Mouse (Mus musculus) left cerebral cortex, postnatal 14 days (tissue): ENCODE measurements around the gene Prss8. TPM values are rescaled to one million over a fixed set of nuclear protein-coding genes. Genes with fewer than 3 reads are reported as not detected.

ENCODE experiments used
- DNase-seq, 2 experiments: peaks; one replicate each; pipeline ENCODE4 v3.0.0; 2021 to 2022; ENCODE audit warnings: low spot score in 2 of 2, mixed read lengths in 1 of 2
- intact Hi-C: fragments of 180-260 bp; cut with DNase I; formaldehyde crosslinking; loops from one replicate; pipeline ENCODE4 v1.15.1; 2025
- total RNA-seq, 2 experiments: library from RNA; stranded (reverse); gene quantifications; 2 replicates each; pipeline ENCODE4 v1.2.3; 2021

The Prss8 gene
- total RNA-seq, 2 experiments from 2014 or later = 0.89 TPM; not detected in 1

GRCm38 (mm10) chr7:127931351-127932135 is 1.6 kb upstream of the Prss8 start:
- intact Hi-C loops = no loop called here
- no peak for DNase-seq

- intact Hi-C loops = no loop called here
- no peak for DNase-seq
Measured at GRCm38 (mm10) chr7:127930636-127931035, 732 bp upstream of the Prss8 start.

GRCm38 (mm10) chr7:127928596-127928995 is 1.3 kb downstream of the Prss8 start:
- DNase-seq = no peak

DNA sequence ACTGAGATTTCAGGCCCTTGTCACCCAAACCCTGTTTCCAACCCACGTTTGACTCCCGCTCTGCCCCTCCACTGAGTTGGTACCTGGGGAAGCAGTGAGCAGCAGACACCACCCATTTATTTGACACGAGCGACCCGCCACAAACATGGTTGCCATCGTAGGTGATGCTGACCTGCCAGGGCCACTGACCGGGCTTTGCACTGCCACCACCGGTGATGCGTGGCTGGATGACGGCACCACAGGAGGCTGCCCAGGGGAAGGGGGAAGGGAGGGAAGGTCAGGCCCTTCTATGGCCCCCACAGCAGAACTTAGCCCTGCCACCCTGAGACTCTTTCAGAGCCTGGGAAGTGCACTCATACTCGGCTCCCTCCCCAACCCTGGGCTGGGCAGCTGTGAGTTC is 2.2 kb downstream of the Prss8 start:
- intact Hi-C loops = no loop called here
- no peak for DNase-seq

More at GRCm38 (mm10) chr7:127928596-127928995, 1.3 kb downstream of the Prss8 start:
- intact Hi-C loops = no loop called here

- DNase-seq = no peak
- intact Hi-C loops = no loop called here
Measured at GRCm38 (mm10) chr7:127926846-127927245, 3.1 kb downstream of the Prss8 start.

GRCm38 (mm10) chr7:127926066-127926465 is 3.8 kb downstream of the Prss8 start:
- DNase-seq = no peak
- intact Hi-C loops = no loop called here

- DNase-seq = no peak
- intact Hi-C loops = no loop called here
Measured at GRCm38 (mm10) chr7:127925252-127925651, 4.7 kb downstream of the Prss8 start.

DNA sequence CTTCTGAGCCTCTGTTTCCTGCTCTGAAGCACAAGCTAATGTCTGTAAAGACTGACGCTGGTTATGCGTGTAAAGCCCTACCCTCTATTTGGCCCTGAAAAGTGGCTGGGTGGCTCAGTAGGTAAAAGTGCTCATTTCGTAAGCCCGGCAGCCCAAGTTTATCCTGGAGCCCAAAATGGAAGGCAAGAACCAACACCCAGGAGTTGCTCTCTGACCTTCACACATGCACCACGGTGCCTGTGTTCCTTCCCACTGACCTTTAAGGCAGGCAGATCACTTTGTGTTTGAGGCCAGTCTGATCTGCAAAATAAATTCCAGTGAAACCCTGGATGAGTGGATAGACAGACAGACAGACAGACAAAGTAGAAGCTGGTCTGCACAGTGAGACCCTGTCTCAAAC is 6.2 kb downstream of the Prss8 start:
- intact Hi-C loops = no loop called here
- no peak for DNase-seq

- intact Hi-C loops = no loop called here
- DNase-seq = no peak
Measured at GRCm38 (mm10) chr7:127922451-127923275, 7.2 kb downstream of the Prss8 start.

GRCm38 (mm10) chr7:127921516-127921915 is 8.4 kb downstream of the Prss8 start:
- DNase-seq = peak in 1 of 2 experiments; percentile 53
- intact Hi-C loops = no loop called here

DNA sequence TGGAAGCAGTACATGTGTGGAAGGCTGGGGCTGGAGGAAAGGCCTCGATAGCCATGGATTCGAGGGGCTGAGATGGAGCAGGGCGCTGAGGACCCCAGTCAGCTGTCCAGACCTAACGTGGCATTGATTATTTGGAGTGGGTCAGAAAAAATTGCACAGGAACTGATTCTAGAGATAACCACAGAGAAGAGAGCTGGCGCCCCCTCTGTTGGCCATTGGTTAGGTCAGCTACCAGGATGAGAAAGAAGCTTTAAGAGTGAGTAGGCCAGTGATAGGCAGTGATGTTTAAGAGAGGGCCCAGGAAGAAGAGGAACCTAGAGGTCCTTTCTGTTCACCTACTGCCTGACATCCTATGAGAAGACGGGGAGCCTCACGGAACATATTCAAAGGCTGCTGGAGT is 10.6 kb downstream of the Prss8 start:
- no peak for DNase-seq
- intact Hi-C loops = no loop called here

- DNase-seq = peak; percentile 33 to 47
- intact Hi-C loops = no loop called here
Measured at GRCm38 (mm10) chr7:127918203-127918602, 11.7 kb downstream of the Prss8 start.

DNA sequence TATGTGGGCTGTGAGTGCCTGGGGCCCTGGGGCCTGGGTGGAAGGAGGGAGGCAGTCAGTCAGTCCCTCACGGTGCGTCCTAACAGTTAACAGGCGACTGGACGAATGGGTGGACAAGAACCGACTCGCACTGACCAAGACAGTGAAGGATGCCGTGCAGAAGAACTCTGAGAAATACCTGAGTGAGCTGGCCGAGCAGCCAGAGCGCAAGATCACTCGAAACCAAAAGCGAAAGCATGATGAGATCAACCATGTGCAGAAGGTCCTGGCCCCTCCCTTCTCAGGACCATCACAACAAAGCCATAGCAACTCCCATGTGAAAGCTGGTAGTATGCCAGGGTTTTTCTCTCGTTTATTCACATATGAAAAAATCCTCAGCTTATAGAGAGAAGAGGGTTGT is 14.6 kb downstream of the Prss8 start:
- intact Hi-C loops = no loop called here
- DNase-seq = no peak

- DNase-seq = no peak
- intact Hi-C loops = no loop called here
Measured at GRCm38 (mm10) chr7:127912938-127913337, 17.0 kb downstream of the Prss8 start.

DNA sequence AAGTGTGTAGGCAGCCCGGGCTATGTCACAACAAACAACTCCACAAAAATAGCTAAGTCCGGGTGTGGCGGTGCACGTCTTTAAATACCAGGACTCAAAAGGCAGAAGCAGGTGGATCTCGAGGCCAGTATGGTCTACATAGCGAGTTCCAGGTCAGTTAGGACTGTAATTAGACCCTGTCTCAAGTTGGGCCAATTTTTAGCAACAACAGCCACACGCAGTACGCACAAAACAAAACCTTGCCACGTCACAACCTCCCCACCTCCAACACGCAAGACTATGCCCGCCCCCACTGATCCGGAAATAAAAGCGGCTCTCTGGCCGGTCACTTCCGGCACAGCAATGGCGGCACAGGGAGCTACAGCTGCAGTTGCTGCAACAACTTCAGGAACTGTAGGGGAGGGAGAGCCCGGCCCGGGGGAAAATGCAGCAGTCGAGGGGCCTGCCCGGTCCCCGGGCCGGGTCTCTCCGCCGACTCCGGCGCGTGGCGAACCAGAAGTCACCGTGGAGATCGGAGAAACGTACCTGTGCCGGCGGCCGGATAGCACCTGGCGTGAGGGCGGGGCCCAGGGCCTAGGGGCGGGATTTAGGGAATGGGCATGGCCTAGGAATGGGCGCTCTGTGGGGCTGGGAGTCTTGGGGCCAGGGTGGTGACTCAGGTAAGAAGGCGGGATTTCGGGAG is 17.6 kb downstream of the Prss8 start, which contains the start of gene Kat8:
TSS of gene Kat8 (plus strand) at position 327 of the 682 bp plus-strand sequence.
- DNase-seq = peak; percentile 87
- intact Hi-C loops = no loop called here

DNA sequence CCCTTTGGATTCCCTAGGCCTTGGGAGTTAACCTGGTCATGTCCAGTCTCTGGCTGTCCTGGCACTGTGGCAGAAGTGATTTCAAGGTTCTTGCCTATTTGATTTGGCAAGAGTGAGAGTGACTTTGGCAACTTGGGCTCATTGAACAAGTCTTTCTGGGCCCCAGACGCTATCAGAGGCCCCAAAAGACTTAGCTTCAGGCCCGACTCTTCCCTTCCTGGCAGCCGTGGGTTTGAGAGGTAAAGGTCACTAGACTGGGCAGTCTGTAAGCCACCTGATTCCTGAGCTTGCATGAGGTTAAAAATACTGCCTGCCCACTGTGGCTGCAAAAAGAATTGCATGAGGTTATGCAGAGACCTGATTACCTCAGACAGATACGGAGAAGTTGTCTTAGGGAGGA is 21.2 kb downstream of the Prss8 start:
- intact Hi-C loops = no loop called here
- no peak for DNase-seq

GRCm38 (mm10) chr7:127907939-127908338 is 22.0 kb downstream of the Prss8 start:
- intact Hi-C loops = no loop called here
- DNase-seq = no peak

- peak; percentile 77 to 95 for DNase-seq
- intact Hi-C loops = no loop called here
Measured at GRCm38 (mm10) chr7:127903971-127904796, 25.7 kb downstream of the Prss8 start, which contains the start of gene Bckdk. Gene Bckdk, plus strand, starts transcription at chr7:127904082.

DNA sequence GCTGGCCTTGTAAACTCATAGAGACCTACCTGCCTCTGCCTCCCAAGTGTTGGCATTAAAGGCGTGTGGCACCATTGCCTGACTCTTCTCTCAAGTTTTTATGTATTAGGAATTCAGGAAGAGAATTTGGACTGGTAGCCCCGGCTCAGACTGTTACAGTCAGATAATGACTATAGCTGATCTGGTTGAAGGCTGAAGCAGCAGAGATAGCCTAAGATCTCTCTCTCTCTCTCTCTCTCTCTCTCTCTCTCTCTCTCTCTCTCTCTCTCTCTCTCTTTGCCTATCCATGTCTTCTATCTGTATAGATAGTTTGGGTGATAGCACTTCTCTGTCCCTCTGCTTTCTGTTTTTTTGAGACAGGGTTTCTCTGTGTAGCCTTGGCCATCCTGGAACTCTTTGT is 28.1 kb downstream of the Prss8 start:
- intact Hi-C loops = no loop called here

More for the DNA sequence above, 28.1 kb downstream of the Prss8 start:
- no peak for DNase-seq
